Mouse (Mus musculus) liver, embryonic 16.5 days (tissue): ENCODE measurements around the gene Soat1. TPM values are rescaled to one million over a fixed set of nuclear protein-coding genes. Genes with fewer than 3 reads are reported as not detected.
"Not testable (repeated sequence)": the region's sequence is repeated elsewhere in the genome, so short reads cannot be mapped to it uniquely, and the experiment has no call there.

ENCODE experiments used
- ATAC-seq: fragments of 200-750 bp; cut with Nextera tagmentation; 2 replicates; pipeline ENCODE4 v1.8.0; 2017; ENCODE audit warnings: low read depth, mild to moderate bottlenecking, moderate number of reproducible peaks, moderate library complexity
- H3K27ac ChIP-seq: fragments of 300-500 bp; sonication (generic); 2 replicates; pipeline ENCODE4 v1.5.1; 2014; ENCODE audit warnings: mild to moderate bottlenecking, low read length
- H3K27me3 ChIP-seq: fragments of 300-500 bp; sonication (generic); 2 replicates; pipeline ENCODE4 v1.6.1; 2014; ENCODE audit warnings: low read depth, low read length, mixed read lengths; ENCODE audit not compliant: control insufficient read depth, insufficient read depth
- H3K36me3 ChIP-seq: fragments of 300-500 bp; sonication (generic); 2 replicates; pipeline ENCODE4 v1.6.1; 2014; ENCODE audit warnings: mild to moderate bottlenecking; ENCODE audit not compliant: control insufficient read depth, insufficient read depth
- H3K4me1 ChIP-seq: fragments of 300-500 bp; sonication (generic); 2 replicates; pipeline ENCODE4 v1.6.1; 2014; ENCODE audit warnings: low read depth, low read length, mixed read lengths; ENCODE audit not compliant: control insufficient read depth
- H3K4me2 ChIP-seq: fragments of 300-500 bp; sonication (generic); 2 replicates; pipeline ENCODE4 v1.6.1; 2014; ENCODE audit warnings: low read depth, low read length, mixed read lengths
- H3K4me3 ChIP-seq: fragments of 300-500 bp; sonication (generic); 2 replicates; pipeline ENCODE4 v1.5.1; 2014; ENCODE audit warnings: low read depth, mild to moderate bottlenecking, low read length
- H3K9ac ChIP-seq: fragments of 300-500 bp; sonication (generic); 2 replicates; pipeline ENCODE4 v1.6.1; 2014; ENCODE audit warnings: low read depth, low read length
- H3K9me3 ChIP-seq: fragments of 300-500 bp; sonication (generic); replicated peaks from 2 replicates; pipeline ENCODE4 v1.6.1; 2016; ENCODE audit warnings: low read length; ENCODE audit not compliant: control insufficient read depth
- WGBS: fragments of 180-500 bp; shearing (Covaris S2); extraction: QIAGEN DNeasy Blood & Tissue Kit; methylation state at CpG from one replicate; pipeline ENCODE4 v1.1.7; 2014; ENCODE audit not compliant: insufficient replicate concordance; 5-methylcytosine and 5-hydroxymethylcytosine counted together
- polyA plus RNA-seq: library from polyadenylated mRNA; unstranded; fragments of >200 nt; fragmentation: Nextera tagmentation; extraction: Ambion mirVana; gene quantifications from 2 replicates; pipeline ENCODE4 v1.2.1, GENCODE M21; 2015

Soat1 gene
- polyA plus RNA-seq, 1 experiment from 2014 or later, result 26.1 TPM

DNA sequence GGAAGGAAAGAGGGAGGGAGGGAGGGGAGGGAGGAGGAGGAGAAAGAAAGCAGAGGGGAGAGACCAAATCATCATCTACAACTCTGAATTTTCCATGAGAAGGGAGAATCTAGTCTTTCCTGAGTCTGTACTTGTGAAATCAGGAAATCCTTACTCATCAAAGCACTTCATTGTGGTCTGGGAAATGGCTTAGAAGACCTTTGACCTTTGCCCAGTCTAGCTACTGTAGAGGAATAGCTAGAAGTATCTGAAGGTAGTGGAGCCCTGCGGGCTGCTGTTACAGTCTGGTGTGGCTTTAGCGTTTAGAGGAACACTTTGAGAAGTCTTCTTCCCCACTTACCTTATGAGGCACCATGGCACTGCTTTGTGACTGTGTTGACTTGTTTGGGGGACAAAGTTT, 71.6 kb downstream of the Soat1 start:
- ATAC-seq, result no peak
- Histone ChIP-seq H3K4me1 (no peaks in the 10 kb centered on the region), H3K4me3 (no peak overlapping the region), H3K27me3 (no peaks in the 10 kb centered on the region), H3K27ac (no peak overlapping the region), H3K36me3 (no peaks in the 10 kb centered on the region), H3K4me2 (no peak overlapping the region), H3K9me3 (no peaks in the 10 kb centered on the region), H3K9ac (no peak overlapping the region)
- 31% methylated on average over 2 of the region's 2 CpGs for WGBS

DNA sequence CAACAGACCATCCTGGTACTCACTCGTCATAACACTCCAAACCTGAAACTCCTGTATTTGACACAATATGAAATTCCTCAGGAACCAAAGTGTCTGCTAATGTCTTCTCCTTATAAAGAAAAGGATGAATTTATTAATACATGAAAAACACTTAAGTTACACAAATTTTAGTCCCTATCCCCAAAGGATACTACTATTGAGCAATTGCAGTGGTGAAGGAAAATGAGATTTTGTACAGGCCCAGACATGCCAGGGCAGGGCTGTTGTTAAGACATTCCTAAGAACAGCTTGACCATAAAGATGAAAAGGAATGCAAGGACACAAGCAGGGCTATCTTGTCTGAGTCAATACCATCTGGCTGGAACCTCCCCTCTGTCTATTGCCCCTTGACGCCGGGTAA, 74.0 kb downstream of the Soat1 start:
- H3K36me3 ChIP-seq, H3K27ac ChIP-seq, ATAC-seq, H3K4me1 ChIP-seq, H3K9ac ChIP-seq, H3K9me3 ChIP-seq, H3K27me3 ChIP-seq, H3K4me2 ChIP-seq, H3K4me3 ChIP-seq: not testable (repeated sequence)
- 47% methylated on average over 3 of the region's 3 CpGs for WGBS

DNA sequence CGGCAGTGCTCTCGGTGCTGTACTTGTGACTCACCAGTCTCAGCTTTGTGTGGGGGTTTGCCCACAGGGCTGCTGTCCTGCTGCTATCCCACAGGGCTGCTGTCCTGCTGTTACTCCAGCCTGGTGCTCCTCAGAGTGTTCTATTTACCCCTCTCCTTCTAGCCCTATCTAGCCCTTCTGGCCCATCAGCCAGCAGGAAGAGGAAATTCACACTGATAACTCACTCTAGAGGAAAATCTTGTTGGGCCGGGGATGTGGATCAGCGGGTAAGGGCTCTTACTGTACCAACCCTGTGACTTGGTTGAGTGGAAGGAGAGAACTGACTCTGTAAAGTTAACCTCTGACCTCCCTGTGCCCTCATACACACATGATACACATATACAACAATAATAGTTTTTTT, 81.0 kb downstream of the Soat1 start:
- Histone ChIP-seq H3K4me2 (no peak overlapping the region), H3K9ac (no peak overlapping the region), H3K27ac (no peak overlapping the region), H3K4me3 (no peak overlapping the region), H3K27me3 (no peaks in the 10 kb centered on the region), H3K36me3 (no peaks in the 10 kb centered on the region), H3K4me1 (no peaks in the 10 kb centered on the region), H3K9me3 (no peaks in the 10 kb centered on the region)
- 41% methylated on average over 4 of the region's 4 CpGs for WGBS
- no peak for ATAC-seq

DNA sequence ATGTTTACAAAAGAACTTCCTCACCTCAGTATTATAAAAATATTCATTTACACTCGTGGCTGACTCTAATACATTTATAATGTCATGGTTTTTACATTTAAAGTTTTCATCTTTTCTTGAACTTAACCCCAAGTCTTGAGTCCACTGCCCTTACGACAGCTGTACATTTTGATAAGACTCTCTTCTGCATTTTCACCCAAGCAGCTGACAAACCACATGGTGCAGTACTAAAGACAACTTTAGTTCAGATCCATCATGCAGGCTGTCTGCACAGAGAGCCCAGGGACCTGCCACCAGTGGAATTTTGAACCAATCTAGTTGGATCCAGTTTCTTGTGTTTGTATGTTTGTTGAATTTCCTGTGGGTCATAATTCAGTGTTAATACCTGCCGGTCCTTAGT, 87.3 kb downstream of the Soat1 start:
- Histone ChIP-seq H3K4me3 (no peak overlapping the region), H3K9ac (no peak overlapping the region), H3K27ac (no peak overlapping the region), H3K9me3 (no peaks in the 10 kb centered on the region), H3K4me1 (no peaks in the 10 kb centered on the region), H3K27me3 (no peaks in the 10 kb centered on the region), H3K36me3 (no peaks in the 10 kb centered on the region), H3K4me2 (no peak overlapping the region)
- ATAC-seq, result peak; percentile 87
- 24% methylated on average over 3 of the region's 3 CpGs for WGBS

DNA sequence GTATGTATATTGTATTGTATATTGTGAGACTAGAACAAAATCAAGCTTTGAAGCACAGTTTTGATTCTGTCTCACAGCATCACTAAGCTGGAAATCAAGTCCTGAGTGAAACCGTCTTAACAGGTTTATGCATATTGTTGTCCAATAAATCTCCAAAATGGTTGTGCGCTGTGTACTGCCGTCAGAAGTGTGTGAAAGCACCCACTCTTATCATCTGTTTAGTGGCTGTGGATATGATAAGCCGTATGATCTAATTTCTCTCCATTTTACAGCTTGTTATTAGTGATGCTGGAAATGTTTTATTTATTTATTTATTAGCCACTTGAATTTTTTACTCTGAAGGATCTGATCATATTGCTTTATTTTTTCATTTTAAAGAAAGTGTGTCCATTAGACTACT, 87.9 kb downstream of the Soat1 start:
- Histone ChIP-seq H3K4me3 (no peak overlapping the region), H3K27me3 (no peaks in the 10 kb centered on the region), H3K36me3 (no peaks in the 10 kb centered on the region), H3K4me2 (no peak overlapping the region), H3K9me3 (no peaks in the 10 kb centered on the region), H3K27ac (no peak overlapping the region), H3K4me1 (no peaks in the 10 kb centered on the region), H3K9ac (no peak overlapping the region)
- WGBS, result 36% methylated on average over 4 of the region's 4 CpGs
- peak; percentile 67 for ATAC-seq

DNA sequence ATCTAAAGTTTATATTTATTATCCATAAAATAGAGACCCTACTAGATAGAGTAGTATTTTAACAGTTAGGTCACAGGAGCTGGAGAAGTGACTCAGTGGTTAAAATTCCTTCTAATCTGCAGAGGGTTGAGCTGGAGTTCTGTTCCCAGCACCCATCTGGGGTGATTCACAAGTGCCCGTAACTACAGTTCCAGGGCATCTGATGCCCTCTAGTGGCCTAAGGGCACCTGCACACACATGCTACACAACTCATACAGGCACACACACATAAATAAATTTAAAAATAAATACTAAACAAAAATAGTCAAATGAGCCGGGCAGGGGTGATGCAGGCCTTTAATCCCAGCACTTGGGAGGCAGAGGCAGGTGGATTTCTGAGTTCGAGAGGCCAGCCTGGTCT, 92.9 kb downstream of the Soat1 start:
- H3K9ac ChIP-seq, result no peak overlapping the region
- H3K36me3 ChIP-seq, result no peaks in the 10 kb centered on the region
- H3K27ac ChIP-seq, result no peak overlapping the region
- H3K4me1 ChIP-seq, result no peaks in the 10 kb centered on the region
- H3K9me3 ChIP-seq, result no peaks in the 10 kb centered on the region
- no peak for ATAC-seq
- no peak overlapping the region for H3K4me2 ChIP-seq
- H3K27me3 ChIP-seq, result no peaks in the 10 kb centered on the region
- no peak overlapping the region for H3K4me3 ChIP-seq
- 64% methylated on average over 3 of the region's 3 CpGs for WGBS

Other genes starting within 250 kb of the Soat1 start
- gene Tdrd5, start 170.7 kb downstream of the Soat1 start, polyA plus RNA-seq, result 0.04 and 0.07 TPM in 2 replicates
- 0.02 TPM in 1 of 2 replicates, not detected in the other for gene Nphs2, start 163.6 kb downstream of the Soat1 start, polyA plus RNA-seq
- gene Gm2000, start 108.3 kb downstream of the Soat1 start, polyA plus RNA-seq, result 452 and 507 TPM in 2 replicates
- 0.08 and 0.21 TPM in 2 replicates for gene Axdnd1, start 53.2 kb downstream of the Soat1 start, polyA plus RNA-seq
- gene Gm10031, start 49.7 kb upstream of the Soat1 start, polyA plus RNA-seq, result 0.14 and 0.22 TPM in 2 replicates
- gene Abl2, start 84.5 kb upstream of the Soat1 start, polyA plus RNA-seq, result 0.79 and 0.87 TPM in 2 replicates
- gene Tor3a, start 200.0 kb upstream of the Soat1 start, polyA plus RNA-seq, result 3.7 and 3.9 TPM in 2 replicates
- 7.2 and 8.0 TPM in 2 replicates for gene Fam20b, start 244.8 kb upstream of the Soat1 start, polyA plus RNA-seq